Mouse (Mus musculus) skeletal muscle tissue, adult 2 months (tissue): ENCODE data around the gene Atp1b2.

Source experiments
- DNase-seq: peaks from one replicate; pipeline ENCODE4 v3.0.0-alpha.2; 2012; ENCODE audit warnings: low read depth, low spot score

Atp1b2 gene

GRCm38 (mm10) chr11:69580572-69581146 lies 25.1 kb downstream of the Atp1b2 start:
- DNase-seq: no peak

- peak; percentile 94 for DNase-seq
Observed at GRCm38 (mm10) chr11:69580091-69580514, 25.6 kb downstream of the Atp1b2 start, which contains the start of the genes Wrap53 and Trp53. Wrap53 (minus strand) TSS chr11:69580255. Trp53 (plus strand) TSS chr11:69580359.

GRCm38 (mm10) chr11:69579128-69580017 lies 26.4 kb downstream of the Atp1b2 start:
- DNase-seq: peak; percentile 97

GRCm38 (mm10) chr11:69578301-69578700 lies 27.4 kb downstream of the Atp1b2 start:
- DNase-seq: no peak

GRCm38 (mm10) chr11:69576307-69576706 lies 29.4 kb downstream of the Atp1b2 start:
- DNase-seq: no peak

GRCm38 (mm10) chr11:69575220-69575619 lies 30.5 kb downstream of the Atp1b2 start:
- no peak for DNase-seq

- DNase-seq: no peak
Observed at GRCm38 (mm10) chr11:69565131-69565530, 40.6 kb downstream of the Atp1b2 start.

- DNase-seq: no peak
Observed at GRCm38 (mm10) chr11:69564391-69564790, 41.4 kb downstream of the Atp1b2 start.

GRCm38 (mm10) chr11:69563373-69563772 lies 42.4 kb downstream of the Atp1b2 start:
- no peak for DNase-seq

GRCm38 (mm10) chr11:69560896-69561854 lies 44.6 kb downstream of the Atp1b2 start:
- no peak for DNase-seq

- DNase-seq: no peak
Observed at GRCm38 (mm10) chr11:69559851-69560765, 45.6 kb downstream of the Atp1b2 start, which contains the start of gene Efnb3. Efnb3 (minus strand) TSS chr11:69560205.

GRCm38 (mm10) chr11:69559183-69559582 lies 46.6 kb downstream of the Atp1b2 start:
- no peak for DNase-seq

GRCm38 (mm10) chr11:69558756-69559155 lies 47.0 kb downstream of the Atp1b2 start:
- DNase-seq: no peak

GRCm38 (mm10) chr11:69557381-69557958 lies 48.3 kb downstream of the Atp1b2 start:
- no peak for DNase-seq

GRCm38 (mm10) chr11:69554539-69555140 lies 51.1 kb downstream of the Atp1b2 start:
- no peak for DNase-seq

- DNase-seq: no peak
Observed at GRCm38 (mm10) chr11:69553341-69553721, 52.4 kb downstream of the Atp1b2 start.

- no peak for DNase-seq
Observed at GRCm38 (mm10) chr11:69552622-69553340, 53.0 kb downstream of the Atp1b2 start.

- DNase-seq: no peak
Observed at GRCm38 (mm10) chr11:69551310-69551709, 54.4 kb downstream of the Atp1b2 start.
